Mouse (Mus musculus): ENCODE measurements around the gene Nebl.

Nebl gene

DNA sequence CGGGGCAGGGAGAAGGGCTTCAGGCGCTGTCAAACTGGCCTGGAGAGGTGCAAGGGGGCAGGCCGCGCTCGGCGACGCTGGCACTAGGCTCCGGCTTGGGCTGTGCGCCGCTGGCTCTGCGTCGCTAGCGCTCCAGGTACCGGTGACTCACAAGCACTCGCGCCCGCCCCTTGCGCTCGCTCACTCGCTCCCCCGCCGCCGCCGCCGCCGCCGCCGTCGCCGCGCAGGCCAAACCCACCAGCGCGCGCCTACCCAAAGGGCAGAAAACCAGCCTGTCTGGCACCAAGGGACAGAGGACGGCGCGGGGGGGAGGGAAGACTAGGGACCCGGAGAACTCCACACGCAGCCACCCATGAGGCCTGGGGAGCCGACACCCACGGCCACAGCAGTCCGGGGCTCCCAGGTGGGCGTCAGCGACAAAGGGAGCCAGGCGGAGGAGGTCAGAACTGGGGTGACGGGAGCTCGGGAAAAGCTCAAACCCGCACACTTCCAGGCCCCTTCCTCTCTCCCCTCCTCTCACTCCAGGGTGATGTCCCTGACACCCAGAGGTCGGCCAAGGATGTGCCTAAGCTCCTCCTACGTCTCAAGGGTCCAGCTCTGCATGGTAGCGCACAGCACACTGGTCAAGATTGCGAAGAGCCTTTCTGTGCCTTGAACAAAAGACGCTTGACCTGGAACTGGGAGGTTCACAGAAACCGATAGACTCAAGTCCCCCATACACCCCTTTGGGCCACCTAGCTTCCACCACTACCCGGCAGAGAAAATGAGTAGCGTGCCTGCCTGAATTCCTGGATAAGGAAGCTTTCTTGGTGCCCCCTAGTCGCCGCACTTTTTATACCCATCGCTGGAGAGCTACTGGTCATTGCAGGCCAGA lies at the start of gene Nebl:
TSS of gene Nebl (minus strand) at position 508 of the 874 bp plus-strand sequence.
- DNase-seq (ENCODE audit: low spot score), result no peak

DNA sequence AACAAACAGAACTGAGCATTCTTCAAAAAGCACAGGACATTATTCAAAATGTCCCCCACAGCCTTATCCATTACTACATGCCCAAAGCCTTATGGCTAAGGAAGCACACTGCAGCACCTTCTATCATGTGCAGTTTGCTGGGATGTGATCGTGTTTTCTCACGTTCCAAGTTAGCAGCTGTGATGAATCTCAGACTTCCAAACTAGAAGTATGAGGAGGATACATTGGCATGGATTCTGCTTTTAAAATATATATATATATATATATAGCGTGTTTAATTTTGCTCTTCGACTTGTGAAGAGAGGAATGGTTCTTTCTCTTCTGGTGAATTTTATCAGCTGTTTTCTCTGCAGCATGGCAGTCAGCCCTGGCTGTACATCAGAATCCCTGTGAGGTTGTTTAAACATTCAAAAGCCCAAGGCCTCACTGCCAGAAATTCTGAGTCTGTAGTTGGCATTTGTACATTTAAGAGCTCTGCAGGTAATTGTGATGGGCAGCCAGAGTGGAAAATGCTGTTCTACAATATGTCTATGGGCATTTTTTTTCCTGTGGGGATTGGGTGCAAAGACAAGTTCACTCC lies 39.1 kb upstream of the Nebl start:
- DNase-seq (ENCODE audit: low spot score), result no peak

DNA sequence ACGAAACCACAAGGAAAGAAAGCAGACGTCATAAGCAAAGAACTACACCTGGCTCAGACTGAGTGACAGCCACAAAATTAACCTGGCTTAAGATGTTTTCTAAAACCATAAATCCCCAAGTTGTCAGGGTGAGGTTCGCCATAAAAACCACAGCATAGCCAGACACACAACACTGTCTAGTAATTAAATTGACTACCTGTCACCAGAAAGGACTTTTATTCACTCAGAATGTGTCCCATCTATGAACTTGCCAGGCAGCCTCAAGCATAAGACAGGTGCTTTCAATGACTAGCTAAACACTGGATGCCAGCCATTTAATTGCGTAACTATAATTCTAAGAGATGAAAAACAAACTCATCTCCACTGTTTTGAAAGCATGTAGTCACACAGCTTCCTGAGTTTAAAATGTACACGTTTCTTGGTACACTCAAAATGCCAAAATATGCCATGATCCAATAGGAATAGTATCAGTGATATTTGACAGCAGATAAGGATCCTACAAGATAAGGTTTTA lies 38.0 kb upstream of the Nebl start:
- no peak for DNase-seq (ENCODE audit: low spot score)

DNA sequence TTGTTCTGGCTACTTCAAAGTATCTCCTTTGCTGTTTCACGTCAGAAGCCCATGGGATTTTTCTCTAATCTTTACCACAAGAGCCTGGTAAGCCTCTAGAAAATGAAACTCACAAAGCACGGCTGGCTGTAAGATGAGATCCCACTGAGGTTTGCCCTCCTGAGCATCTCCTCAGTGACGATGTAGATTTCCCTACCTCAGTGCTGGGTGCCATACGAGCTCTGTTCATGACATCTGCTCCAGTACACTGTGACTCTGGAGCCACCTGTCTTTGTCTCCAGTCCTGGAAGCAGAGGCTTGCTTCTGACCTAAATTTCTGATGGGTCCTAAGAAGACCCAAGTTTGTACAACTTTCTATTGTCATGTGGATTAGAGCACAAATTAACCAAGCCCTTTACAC lies 25.0 kb upstream of the Nebl start:
- DNase-seq (ENCODE audit: low spot score), result no peak

DNA sequence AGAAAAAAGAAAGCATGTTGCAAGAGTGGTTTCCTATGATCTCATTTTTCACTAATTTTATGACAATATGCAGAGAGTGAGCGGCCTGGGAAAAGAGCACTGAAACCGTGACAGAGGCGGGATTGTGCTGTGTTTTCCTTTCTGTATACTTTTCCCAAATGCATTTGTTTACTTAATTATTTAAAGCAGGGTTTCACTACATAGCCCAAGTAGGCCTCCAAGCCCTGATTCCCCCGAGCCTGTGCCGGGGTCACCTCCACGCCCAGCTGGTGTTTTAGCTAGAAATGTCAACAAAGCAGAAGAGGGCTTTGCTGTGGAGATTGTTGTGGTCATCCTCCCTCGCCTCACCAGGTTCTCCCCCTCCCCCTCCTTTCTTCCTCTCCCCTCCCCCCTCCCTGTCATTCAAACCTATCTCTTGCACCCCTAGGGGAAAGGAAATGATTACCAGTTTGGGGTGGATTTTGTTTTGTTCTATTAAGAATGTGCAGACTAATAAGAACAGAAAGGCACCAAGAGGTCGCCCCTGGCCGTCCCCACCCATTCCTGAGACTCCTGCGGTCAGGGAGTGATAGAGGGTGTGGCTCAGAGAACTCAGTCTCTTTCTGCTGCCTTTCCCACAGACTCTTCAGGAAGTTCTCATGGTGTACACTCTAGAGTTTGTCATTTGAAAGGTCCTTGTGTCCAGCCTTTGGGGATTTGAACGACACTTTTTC lies 10.9 kb upstream of the Nebl start:
- DNase-seq (ENCODE audit: low spot score), result no peak

DNA sequence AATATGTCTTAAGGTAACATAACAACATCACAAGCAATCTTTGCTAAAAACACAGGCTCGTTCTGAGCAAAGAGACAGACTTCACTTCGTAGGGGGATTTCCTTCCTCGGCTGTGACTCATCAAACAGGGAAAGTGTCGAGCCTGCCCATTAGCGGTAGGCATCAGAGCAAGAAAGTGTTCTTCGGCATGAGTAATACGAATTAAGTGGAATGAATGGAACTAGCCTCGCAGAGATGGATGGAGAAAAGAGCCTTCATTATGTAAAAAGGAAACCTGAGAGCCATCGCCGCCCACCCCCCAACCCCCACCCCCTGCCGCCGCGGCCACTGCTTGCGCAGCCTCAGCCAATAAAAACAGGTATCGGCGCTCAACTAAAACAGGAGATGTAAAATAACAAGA lies 10.3 kb upstream of the Nebl start:
- DNase-seq (ENCODE audit: low spot score), result no peak

DNA sequence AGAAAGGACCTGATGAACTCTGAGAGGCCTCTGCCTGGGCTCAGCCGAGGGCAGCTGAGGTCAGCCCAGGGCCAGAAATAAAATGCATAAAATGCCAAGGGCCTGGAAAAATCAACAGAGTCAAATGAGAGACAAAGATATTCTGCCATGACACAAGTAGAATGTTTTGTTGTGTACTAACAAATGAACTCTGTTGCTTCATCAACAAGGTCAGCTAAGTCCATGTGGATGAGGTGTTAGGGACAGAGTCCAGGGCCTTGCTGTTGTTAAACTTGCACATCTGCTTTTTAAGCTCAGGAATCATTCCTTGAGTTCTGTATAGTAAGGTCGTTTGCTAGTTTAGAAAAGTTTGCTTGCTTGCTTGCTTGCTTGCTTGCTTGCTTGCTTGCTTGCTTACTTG lies 9.2 kb upstream of the Nebl start:
- no peak for DNase-seq (ENCODE audit: low spot score)

DNA sequence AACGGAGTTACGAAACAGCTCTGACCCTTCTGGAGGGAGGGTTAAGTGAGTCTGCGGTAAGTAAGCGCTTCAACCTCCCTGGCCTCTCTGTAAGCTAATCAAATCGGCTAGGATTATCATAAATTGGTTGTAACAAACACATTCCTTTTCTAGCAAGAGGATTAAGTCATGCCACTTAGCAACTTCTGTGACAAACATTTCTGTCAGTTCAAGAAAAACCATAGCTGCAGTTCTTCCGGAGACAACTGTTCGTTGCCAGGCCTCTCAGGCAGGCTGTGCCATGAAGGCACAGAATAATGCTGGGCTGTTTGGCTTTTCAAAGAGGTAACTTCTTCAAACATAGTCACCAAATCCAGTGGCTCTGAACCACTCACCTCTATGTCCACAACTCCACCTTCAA lies 946 bp upstream of the Nebl start:
- DNase-seq (ENCODE audit: low spot score), result no peak

DNA sequence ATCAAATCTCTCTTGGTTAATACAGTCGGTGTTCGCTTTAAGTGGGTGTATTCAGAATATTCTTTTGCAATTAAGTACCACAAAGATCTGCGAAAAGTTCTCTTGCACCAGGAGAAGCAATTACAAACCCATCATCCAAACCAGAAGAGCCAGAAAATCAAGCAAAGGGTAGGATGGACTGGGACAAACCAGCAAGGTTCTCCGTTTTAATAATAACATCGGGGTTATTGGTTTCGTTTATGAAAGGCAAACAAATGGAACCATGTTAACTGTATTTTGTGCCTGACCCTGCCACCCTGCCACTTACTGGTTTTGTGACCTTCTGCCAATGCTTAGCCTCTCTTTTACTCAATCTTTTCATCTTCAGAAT lies 552 bp upstream of the Nebl start:
- DNase-seq (ENCODE audit: low spot score), result no peak

DNA sequence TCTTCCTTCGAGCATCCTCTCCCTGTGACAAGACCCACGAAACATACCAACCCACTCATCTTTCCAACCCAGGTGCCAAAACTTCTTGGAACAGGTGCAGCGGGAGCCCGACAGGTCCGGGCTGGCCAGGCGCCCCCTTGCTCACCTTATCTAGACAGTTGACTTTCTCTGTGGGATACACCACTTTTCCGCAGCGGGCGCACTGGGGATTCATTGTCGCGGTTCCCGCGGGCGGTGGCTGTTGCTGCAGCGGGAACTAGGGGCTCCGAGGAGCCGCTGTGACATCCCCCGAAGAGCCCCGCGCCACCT lies 662 bp downstream of the Nebl start:
- no peak for DNase-seq (ENCODE audit: low spot score)

DNA sequence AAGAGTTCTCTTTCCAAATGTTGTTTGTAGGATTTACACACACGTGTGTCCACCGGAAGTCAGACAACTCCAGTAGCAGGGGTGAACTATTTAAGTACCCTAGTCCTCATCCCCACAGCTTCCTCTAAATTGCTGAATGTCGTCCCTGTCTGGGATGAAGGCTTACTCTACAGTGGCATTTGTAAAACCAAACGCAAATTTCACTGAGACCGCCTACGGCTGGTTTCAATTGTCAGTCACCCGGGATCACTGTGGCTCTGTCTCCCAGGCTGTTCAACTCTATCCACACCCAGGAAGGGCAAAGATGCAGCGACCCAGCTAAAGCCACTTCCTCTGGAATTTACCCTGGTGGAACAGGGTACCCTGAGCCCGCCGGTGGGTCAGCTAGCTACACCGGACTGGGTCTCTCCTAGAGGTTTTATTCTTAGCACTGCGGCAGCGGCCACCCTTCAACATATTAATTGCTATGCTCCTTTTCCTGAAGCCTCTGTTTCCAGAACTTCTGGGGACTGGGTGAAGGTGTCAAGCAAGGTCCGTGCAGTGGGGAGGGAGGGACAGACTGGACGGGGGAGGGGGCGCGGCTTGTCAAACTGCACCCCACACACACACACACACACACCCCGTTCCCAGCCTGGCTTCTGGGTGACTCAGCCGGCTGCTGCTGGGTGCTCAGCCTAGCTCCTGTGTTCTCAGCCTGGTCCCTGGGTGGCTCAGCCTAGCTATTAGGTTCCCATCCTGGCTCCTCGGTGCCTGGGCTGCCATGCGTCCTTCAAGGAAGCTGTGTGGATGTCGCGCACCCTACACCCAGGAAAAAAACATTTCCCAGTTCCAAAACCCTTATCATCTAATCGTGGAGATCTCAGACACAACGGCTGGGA lies 1.3 kb downstream of the Nebl start:
- no peak for DNase-seq (ENCODE audit: low spot score)

DNA sequence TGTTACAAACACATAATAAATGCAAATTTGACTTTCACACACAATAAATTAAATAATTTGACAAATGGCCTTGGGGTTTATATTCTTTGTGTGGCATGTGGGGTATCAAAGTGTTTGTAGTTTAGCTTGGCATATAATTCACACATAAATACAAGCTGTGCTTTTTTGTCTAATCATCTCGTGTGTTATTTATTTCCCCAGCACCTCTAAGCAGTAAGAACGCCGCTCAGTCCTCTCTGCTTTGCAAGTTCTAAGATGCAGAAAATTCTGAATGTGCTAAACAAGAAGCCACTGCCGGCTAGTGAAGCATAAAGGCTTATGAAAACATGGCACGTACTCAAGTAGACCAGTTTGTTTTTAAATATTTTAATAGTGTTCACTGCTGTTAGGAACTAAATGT lies 6.9 kb downstream of the Nebl start:
- no peak for DNase-seq (ENCODE audit: low spot score)

DNA sequence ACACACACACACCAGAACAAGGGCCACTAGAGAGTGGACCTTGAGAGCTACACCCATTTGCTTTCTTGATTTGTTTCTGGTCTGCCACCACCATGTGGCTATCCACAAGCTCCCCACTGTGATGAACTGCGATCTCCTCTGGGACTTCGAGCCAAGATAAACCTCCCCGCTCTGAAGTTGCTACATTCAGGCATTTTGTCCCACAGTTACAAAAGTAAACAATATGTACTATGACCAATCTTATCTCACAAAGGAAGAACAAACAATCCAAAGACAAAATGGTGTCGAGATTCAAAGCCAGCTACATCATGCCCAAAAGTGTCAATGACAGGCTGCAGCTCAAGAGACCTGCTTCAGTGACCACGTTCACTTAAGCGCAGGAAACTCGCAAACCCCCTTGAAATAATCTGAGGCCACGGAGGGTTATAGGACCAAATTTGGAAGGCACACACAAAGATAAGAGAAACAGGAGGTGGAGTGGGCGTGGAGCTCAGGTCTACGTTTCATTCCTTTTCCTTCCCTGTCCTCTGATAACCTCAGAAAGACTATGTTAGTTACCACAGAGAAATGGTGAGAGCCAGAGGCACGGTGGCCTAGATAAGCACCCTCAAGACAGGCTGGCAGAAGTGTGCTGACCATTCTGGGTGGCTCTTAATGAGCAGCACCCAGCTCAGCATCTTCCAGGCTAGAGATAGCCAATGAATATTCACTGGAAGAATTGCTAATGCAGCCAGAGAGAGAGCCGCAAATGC lies 7.8 kb downstream of the Nebl start:
- no peak for DNase-seq (ENCODE audit: low spot score)

DNA sequence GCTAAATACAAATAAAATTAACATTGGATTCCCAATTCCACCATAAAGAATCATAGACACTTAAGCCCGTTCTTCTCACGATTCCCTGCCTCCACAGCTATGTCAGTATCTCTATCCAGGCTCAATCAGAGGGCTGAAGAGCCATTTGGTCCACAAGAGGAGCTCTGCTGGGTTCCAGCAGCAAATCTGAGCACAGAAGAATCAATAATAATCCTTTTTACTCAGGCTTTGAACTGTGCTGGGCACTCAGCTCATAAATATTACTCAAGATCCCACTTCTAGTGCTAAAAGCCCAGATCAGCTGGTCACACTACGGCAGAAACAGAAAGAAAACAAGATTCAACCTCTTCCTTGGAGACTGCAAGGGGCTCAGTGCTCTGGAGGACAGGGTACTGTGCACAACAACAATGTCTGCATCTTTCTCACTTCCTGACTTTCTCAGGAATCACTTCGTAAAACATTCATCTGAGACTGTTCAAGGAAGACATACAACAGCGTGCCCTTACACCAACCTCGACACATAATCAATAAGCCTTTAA lies 10.0 kb downstream of the Nebl start:
- DNase-seq (ENCODE audit: low spot score), result no peak

DNA sequence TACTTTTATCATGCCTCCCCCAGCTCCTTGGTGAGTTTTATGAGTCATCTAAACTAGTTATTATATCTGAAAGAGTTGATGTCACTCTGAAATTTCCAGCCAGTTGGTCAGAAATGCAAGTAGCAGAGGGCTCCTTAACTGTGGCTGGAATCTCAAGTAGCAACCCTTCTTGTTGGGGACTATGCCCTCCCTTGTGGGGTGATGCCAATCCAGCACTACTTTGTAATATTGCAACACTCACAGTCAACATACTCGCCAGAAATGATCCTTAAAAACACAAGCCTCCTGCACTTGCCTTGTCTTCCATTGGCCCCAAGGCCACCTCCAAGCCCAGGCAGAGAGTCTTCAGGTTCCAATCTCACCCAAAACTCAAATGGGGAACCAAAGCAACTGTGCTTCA lies 13.0 kb downstream of the Nebl start:
- no peak for DNase-seq (ENCODE audit: low spot score)

DNA sequence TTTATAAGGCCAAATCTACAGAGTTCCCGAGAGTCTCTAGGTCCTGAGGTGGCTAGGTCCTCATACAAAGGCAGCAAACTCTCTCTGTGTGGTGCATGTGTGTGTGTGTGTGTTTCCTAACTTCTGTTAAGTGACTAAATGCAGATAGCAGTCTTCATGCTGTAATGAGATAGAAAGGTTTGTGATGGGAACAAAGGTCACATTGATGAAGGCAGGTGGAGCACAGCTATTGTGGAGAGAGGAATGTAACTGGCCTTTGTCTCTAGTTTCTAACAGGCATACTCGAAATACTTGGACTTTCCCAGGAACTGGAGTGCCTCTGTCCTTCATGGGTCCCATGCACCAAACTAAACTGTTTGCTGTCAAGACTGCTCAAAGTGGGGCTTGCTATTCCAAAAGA lies 14.1 kb downstream of the Nebl start:
- no peak for DNase-seq (ENCODE audit: low spot score)

DNA sequence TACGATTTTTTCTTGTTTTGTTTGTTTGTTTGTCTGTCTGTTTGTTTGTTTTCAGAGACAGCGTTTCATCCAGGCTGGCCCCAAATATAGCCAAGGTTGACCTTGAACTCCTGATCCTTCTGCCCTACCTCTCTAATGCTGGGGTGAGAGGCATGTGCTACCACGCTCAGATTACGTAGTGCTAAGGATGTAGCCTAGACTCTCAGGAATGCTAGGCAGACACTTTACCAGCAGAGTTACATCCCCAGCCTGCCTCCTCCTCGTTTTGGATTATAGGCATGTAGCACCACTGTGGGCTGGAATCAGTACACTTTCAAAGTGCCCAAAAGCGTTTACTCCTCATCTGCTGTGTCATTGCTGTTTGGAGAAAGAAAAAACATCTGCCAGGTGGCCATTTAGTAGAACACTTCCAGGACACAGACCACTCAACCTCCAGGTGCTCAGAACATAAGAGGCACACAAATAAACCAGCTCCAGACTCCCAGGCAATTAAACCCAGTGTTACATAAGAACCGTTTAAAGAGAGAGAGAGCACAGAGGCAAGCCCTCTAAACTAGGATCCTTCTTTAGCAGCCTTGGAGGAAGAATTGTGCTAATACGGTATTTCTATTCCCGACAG lies 16.0 kb downstream of the Nebl start:
- no peak for DNase-seq (ENCODE audit: low spot score)

DNA sequence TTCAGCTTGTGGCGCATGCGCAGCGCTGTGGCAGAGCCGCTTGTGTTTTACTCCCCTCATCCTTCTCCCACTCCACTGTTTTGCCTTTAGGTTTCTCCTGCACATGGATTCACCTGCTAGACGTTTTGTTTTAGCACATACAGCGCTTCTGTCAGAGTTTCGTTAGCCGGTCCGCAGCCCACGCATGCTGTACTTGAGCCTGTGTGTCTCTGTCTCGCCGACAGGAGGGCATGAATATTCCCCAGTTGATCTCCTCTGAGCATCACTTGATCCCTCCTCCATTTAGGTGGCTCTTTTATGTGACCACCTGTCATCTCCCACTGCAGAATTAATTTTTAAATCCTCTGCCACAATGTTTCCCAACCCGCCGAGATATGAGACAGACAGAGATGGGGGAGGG lies 16.6 kb downstream of the Nebl start:
- no peak for DNase-seq (ENCODE audit: low spot score)

DNA sequence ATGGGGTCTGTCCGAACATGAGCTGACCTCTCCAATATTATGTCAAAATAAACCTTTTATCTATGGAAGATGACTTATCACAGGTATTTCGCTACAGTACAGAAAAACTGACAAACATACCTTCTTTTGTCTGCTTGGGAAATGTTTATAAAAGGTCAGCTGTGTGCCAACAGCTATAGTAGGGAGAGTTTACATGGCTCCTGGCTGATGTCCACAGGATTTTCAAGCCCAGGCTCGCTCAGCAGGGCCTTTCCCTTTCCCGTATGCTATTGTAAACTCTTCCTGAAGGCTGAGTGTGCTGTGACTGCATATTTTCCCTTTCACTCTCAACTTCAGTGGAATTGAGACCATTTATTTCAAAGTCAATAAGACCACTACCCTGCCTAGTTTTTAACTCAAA lies 17.1 kb downstream of the Nebl start:
- DNase-seq (ENCODE audit: low spot score), result no peak

DNA sequence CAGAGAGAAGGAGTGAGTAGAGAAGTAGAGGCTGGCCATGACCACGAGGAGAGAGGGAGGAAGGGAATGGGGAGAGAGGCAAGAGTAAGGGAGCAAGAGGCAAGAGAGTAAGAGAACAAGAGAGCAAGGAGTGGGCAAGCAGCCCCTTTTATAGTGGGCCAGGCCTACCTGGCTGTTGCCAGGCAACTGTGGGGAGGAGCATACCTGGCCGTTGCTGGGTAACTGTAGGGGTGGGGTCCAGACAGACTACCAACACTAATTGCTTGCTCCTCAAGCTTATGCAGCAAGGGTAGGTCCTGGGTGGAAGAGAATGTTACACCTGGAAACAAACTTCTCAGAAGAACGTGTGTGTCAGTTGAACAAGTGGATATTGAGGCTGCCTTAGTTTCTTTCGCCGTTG lies 20.0 kb downstream of the Nebl start:
- no peak for DNase-seq (ENCODE audit: low spot score)

DNA sequence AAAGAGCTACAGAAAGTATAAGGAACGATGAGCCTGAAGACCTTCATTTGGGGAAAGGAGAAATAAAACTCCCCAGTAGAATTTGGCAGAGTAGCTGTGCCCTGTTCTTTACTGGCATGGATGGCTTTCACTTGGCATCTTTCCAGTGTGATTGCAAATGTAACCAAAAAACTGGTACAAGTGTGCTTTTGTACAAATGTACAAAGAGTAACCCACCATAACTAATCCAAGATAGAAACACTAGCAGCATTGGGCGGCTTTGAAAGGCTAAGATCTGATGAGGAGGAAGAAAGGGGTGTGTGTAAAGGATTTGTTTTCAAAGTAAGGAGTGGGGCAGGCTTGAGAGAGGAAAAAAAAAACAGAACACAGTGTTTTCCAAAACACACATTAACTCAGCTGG lies 21.2 kb downstream of the Nebl start:
- DNase-seq (ENCODE audit: low spot score), result no peak
